Mouse (Mus musculus) midbrain, embryonic 13.5 days (tissue): Measurements from ENCODE around the gene Card19. TPM values are rescaled to one million over a fixed set of nuclear protein-coding genes. Genes with fewer than 3 reads are reported as not detected.

Experiments
- ATAC-seq: fragments of 200-750 bp; cut with Nextera tagmentation; 2 replicates; pipeline ENCODE4 v1.8.0; 2017; ENCODE audit warnings: mild to moderate bottlenecking, moderate TSS enrichment, moderate library complexity
- H3K27ac ChIP-seq: fragments of 300-500 bp; sonication (generic); 2 replicates; pipeline ENCODE4 v1.5.1; 2015; ENCODE audit warnings: inconsistent platforms, mild to moderate bottlenecking, moderate library complexity
- H3K27me3 ChIP-seq: fragments of 300-500 bp; sonication (generic); 2 replicates; pipeline ENCODE4 v1.6.1; 2015; ENCODE audit warnings: mild to moderate bottlenecking, inconsistent platforms
- H3K36me3 ChIP-seq: fragments of 300-500 bp; sonication (generic); 2 replicates; pipeline ENCODE4 v1.6.1; 2015; ENCODE audit warnings: mild to moderate bottlenecking, inconsistent platforms
- H3K4me1 ChIP-seq: fragments of 300-500 bp; sonication (generic); replicated peaks from 2 replicates; pipeline ENCODE4 v1.6.1; 2015; ENCODE audit warnings: inconsistent platforms
- H3K4me2 ChIP-seq: fragments of 300-500 bp; sonication (generic); replicated peaks from 2 replicates; pipeline ENCODE4 v1.6.1; 2015; ENCODE audit warnings: moderate library complexity, mild to moderate bottlenecking, inconsistent platforms
- H3K4me3 ChIP-seq: fragments of 300-500 bp; sonication (generic); replicated peaks from 2 replicates; pipeline ENCODE4 v1.5.1; 2015; ENCODE audit warnings: mild to moderate bottlenecking, inconsistent platforms
- H3K9ac ChIP-seq: fragments of 300-500 bp; sonication (generic); replicated peaks from 2 replicates; pipeline ENCODE4 v1.6.1; 2015; ENCODE audit warnings: mild to moderate bottlenecking, inconsistent platforms
- H3K9me3 ChIP-seq: fragments of 300-500 bp; sonication (generic); 2 replicates; pipeline ENCODE4 v1.6.1; 2016; ENCODE audit warnings: mild to moderate bottlenecking, inconsistent platforms
- WGBS: fragments of 180-500 bp; shearing (Covaris S2); methylation state at CpG from one replicate; pipeline ENCODE4 v1.1.7; 2015; 5-methylcytosine and 5-hydroxymethylcytosine counted together
- polyA plus RNA-seq: library from polyadenylated mRNA; unstranded; fragments of >200 nt; fragmentation: Nextera tagmentation; extraction: Ambion mirVana; gene quantifications from 2 replicates; pipeline ENCODE4 v1.2.1, GENCODE M21; 2015

Card19 gene
- polyA plus RNA-seq, 1 experiment from 2014 or later = 18.9 TPM

GRCm38 (mm10) chr13:49190876-49191672 lies 24.8 kb downstream of the Card19 start:
- Histone ChIP-seq H3K27ac (no peak overlapping the region), H3K27me3 (peaks cover 17% of the 10 kb centered on the region), H3K4me1 (peaks cover 37% of the 10 kb centered on the region), H3K36me3 (no peaks in the 10 kb centered on the region), H3K4me3 (no peak overlapping the region), H3K9ac (peak overlapping the region; percentile 16; the same call in 1 of the 2 replicates), H3K9me3 (no peaks in the 10 kb centered on the region), H3K4me2 (no peak overlapping the region)
- no peak for ATAC-seq
- WGBS = 83% methylated on average over 7 of the region's 7 CpGs

DNA sequence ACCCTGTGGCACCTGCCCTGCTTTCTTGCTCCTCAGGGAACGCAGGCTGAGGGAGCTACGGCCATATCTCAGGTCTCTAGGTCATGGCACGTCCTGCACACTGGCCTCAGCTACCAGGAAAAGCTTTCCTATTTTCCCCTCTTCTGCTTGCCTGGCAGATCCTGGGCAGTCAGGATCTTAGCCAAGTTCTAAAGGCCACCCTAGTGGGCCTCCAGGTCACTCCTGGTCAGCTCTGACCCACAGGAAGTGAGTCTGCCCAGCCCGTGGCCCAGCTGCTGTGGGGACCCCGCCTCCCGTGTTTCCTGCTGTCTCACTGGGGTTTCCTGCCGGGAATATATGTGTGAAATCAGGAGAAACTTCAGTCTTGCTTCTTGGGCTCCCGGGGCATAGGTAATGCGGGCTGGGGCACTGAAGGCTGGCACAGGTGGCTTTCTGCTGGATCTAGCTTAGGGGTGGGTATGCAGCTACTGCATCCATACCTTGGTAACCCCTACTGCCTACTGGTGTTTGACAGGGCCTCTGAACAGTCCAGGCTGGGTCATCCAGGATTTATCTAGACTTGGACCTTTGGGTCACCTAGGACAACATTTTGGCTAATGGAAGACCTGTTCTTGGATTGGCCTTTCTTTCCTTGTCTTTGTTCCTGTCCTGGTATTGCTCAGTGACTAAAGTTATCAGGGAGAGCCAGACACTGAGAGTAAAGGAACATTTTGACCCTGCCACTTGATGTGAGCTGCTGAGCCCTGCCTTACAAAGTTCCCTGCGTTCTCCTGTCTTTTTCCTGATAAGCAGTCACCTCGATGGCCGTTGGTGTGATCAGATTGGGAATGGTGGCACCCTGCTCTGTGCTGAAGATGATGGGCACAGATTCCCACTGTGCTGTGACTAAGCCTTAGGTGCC lies 25.6 kb downstream of the Card19 start:
- Histone ChIP-seq H3K9me3 (no peaks in the 10 kb centered on the region), H3K4me2 (no peak overlapping the region), H3K27me3 (peaks cover 17% of the 10 kb centered on the region), H3K9ac (no peak overlapping the region), H3K4me1 (peaks cover 37% of the 10 kb centered on the region), H3K36me3 (no peaks in the 10 kb centered on the region), H3K4me3 (no peak overlapping the region), H3K27ac (no peak overlapping the region)
- no peak for ATAC-seq
- 87% methylated on average over 12 of the region's 12 CpGs for WGBS

- H3K36me3 ChIP-seq = no peaks in the 10 kb centered on the region
- peaks cover 37% of the 10 kb centered on the region for H3K4me1 ChIP-seq
- WGBS = 53% methylated on average over 2 of the region's 2 CpGs
- H3K9ac ChIP-seq = no peak overlapping the region
- H3K4me2 ChIP-seq = no peak overlapping the region
- peaks cover 21% of the 10 kb centered on the region for H3K27me3 ChIP-seq
- H3K9me3 ChIP-seq = no peaks in the 10 kb centered on the region
- ATAC-seq = no peak
- no peak overlapping the region for H3K4me3 ChIP-seq
- no peak overlapping the region for H3K27ac ChIP-seq
Measured at GRCm38 (mm10) chr13:49188966-49189360, 26.9 kb downstream of the Card19 start.

DNA sequence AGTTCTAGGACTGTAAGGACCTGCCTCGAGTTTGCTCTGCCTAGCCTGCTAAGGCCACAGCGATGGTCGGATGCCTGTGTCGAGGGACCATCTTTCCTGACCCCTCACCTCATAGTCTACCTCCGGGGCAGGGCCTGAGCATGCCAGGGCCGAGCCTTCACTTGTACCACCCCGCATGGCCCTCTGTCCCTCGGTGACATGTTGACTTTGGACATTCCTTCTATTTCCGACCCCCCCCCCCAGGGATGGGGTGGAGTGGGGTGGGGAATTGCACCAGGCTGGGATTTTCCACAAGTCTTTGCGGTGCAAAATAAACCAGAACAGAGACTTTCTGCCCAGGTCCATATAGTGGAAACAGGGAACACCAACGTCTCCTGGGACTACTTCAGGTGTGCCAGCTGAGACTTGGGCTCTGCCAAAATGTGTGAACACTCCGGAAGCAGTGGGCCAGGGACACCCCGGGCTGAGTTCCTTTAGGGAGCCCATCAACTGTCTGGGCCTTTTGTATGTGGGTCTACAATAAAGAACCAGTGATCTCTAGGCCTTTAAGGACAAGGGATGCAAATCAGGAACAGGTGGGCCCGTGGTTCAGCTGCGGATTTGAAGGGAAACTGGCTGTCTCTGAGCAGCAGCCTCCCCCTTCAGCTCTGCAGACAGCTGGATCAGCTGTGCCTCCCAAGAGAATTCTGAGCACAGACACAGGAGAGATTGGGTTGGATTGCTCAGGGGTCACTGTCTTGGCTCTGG lies 27.4 kb downstream of the Card19 start:
- no peaks in the 10 kb centered on the region for H3K9me3 ChIP-seq
- peak overlapping the region; percentile 98 for H3K4me2 ChIP-seq
- H3K4me1 ChIP-seq = peaks cover 37% of the 10 kb centered on the region
- H3K4me3 ChIP-seq = peak overlapping the region; percentile 71
- no peaks in the 10 kb centered on the region for H3K36me3 ChIP-seq
- ATAC-seq = no peak; the same call in 1 of the 2 replicates
- 29% methylated on average over 15 of the region's 15 CpGs for WGBS
- H3K27me3 ChIP-seq = peaks cover 21% of the 10 kb centered on the region
- H3K9ac ChIP-seq = peak overlapping the region; percentile 71; the same call in 1 of the 2 replicates
- H3K27ac ChIP-seq = no peak overlapping the region

DNA sequence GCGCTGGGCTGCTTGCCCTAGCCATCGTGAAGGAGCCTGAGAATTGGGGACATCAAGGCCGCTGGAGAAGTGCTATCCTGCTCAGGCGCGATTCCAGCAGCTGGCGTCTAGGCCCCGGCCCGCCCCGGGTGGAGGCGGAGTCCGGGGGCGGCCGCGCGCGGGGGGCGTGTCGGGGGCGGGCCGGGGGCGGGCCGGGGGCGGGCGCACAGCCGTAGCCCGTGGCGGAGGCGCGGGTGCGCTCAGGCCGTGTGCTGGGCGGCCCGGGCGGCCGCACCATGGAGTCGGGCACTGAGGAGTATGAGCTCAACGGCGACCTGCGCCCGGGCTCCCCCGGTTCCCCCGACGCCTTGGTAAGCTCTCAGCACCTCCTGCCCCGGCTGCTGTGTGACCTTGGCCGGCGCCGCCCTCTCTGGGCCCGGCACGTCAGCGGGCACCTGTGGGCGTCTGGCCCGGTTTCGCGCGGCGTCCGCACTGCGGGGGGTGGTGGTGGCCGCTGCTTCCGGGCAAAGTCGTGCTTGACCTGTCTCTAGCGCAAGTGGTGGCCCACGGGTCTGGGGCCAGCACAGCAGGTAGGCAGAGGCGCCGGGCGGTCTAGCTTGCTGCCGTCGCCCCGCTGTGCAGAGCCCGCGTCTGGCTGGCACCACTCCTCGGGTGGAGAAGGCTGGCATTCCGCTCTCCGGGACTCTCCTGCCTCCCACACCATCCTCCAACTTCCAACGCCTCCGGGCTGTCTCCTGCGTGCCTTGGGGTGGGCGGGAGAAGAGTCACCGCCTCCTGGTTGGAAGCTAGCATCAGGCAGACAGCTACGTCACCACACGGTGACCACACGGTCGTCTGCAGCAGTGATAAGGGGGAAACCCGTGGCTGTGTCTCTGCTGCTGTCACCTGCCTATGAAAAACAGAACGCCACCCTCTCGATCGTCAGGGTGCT lies 28.3 kb downstream of the Card19 start, which contains the start of gene Ninj1:
Ninj1 (plus strand) TSS at position 198 of the 931 bp plus-strand sequence.
- Histone ChIP-seq H3K4me2 (peak within 1 kb of the TSS; percentile 98), H3K4me3 (peak within 1 kb of the TSS; percentile 71), H3K4me1 (peaks cover 37% of the 10 kb centered on the region), H3K9ac (peak within 1 kb of the TSS; percentile 71), H3K27ac (peak within 1 kb of the TSS; percentile 4; the same call in 1 of the 2 replicates), H3K9me3 (no peaks in the 10 kb centered on the region), H3K27me3 (peaks cover 21% of the 10 kb centered on the region), H3K36me3 (no peaks in the 10 kb centered on the region)
- ATAC-seq = peak; percentile 91
- WGBS = under 1% methylated on average over 85 of the region's 87 CpGs

- H3K4me1 ChIP-seq = peaks cover 33% of the 10 kb centered on the region
- ATAC-seq = peak; percentile 9
- H3K27me3 ChIP-seq = peaks cover 21% of the 10 kb centered on the region
- H3K27ac ChIP-seq = peak overlapping the region; percentile 4; the same call in 1 of the 2 replicates
- peak overlapping the region; percentile 71 for H3K4me3 ChIP-seq
- peak overlapping the region; percentile 71 for H3K9ac ChIP-seq
- 16% methylated on average over 11 of the region's 11 CpGs for WGBS
- no peaks in the 10 kb centered on the region for H3K36me3 ChIP-seq
- H3K9me3 ChIP-seq = no peaks in the 10 kb centered on the region
- H3K4me2 ChIP-seq = peak overlapping the region; percentile 98
Measured at GRCm38 (mm10) chr13:49186798-49187287, 29.0 kb downstream of the Card19 start.

GRCm38 (mm10) chr13:49183646-49184045 lies 32.2 kb downstream of the Card19 start:
- WGBS = 70% methylated on average over 5 of the region's 5 CpGs
- Histone ChIP-seq H3K27ac (no peak overlapping the region), H3K4me1 (peaks cover 25% of the 10 kb centered on the region), H3K4me3 (no peak overlapping the region), H3K9ac (no peak overlapping the region), H3K9me3 (no peaks in the 10 kb centered on the region), H3K4me2 (no peak overlapping the region), H3K36me3 (no peaks in the 10 kb centered on the region), H3K27me3 (peaks cover 17% of the 10 kb centered on the region)
- no peak for ATAC-seq

DNA sequence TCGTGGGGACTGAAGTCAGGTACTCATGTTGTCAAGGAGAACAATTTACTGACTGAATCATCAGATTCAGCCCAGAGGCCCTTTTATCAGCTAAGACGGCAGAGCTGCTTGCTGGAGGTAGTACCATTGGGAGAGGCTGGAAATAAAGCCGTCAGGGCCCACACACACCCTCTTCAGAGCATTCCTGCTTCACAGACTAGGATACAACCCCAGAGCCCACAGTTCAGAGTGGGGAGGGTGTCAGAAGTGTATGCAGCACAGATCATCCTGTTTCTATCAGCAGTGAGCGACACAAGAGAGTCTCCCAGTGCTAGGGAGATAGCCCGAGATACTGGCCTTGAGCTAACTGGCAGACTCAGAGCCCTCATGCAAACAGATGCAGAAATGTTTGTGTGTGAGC lies 32.7 kb downstream of the Card19 start:
- no peak overlapping the region for H3K4me2 ChIP-seq
- H3K9ac ChIP-seq = no peak overlapping the region
- H3K27me3 ChIP-seq = peaks cover 12% of the 10 kb centered on the region
- WGBS = 46% methylated on average over 5 of the region's 5 CpGs
- H3K4me1 ChIP-seq = peaks cover 20% of the 10 kb centered on the region
- H3K27ac ChIP-seq = no peak overlapping the region
- no peak overlapping the region for H3K4me3 ChIP-seq
- no peaks in the 10 kb centered on the region for H3K36me3 ChIP-seq
- H3K9me3 ChIP-seq = no peaks in the 10 kb centered on the region
- ATAC-seq = no peak

- H3K9ac ChIP-seq = no peak overlapping the region
- H3K4me1 ChIP-seq = peaks cover 6% of the 10 kb centered on the region; the same call in 1 of the 2 replicates
- H3K4me3 ChIP-seq = no peak overlapping the region
- peaks cover 7% of the 10 kb centered on the region; the same call in 1 of the 2 replicates for H3K27me3 ChIP-seq
- ATAC-seq = no peak
- no peaks in the 10 kb centered on the region for H3K36me3 ChIP-seq
- H3K9me3 ChIP-seq = no peaks in the 10 kb centered on the region
- H3K27ac ChIP-seq = no peak overlapping the region
- H3K4me2 ChIP-seq = no peak overlapping the region
- 90% methylated on average over 3 of the region's 3 CpGs for WGBS
Measured at GRCm38 (mm10) chr13:49181411-49181984, 34.3 kb downstream of the Card19 start.

- no peak overlapping the region for H3K9ac ChIP-seq
- 65% methylated on average over 1 of the region's 1 CpGs for WGBS
- 0 out of 2 replicates have a peak, but pooled peaks cover 5% of the 10 kb centered on the region for H3K4me1 ChIP-seq
- no peaks in the 10 kb centered on the region for H3K36me3 ChIP-seq
- H3K27ac ChIP-seq = no peak overlapping the region
- no peak for ATAC-seq
- no peak overlapping the region for H3K4me2 ChIP-seq
- H3K4me3 ChIP-seq = no peak overlapping the region
- no peaks in the 10 kb centered on the region for H3K9me3 ChIP-seq
- peaks cover 3% of the 10 kb centered on the region; the same call in 1 of the 2 replicates for H3K27me3 ChIP-seq
Measured at GRCm38 (mm10) chr13:49180691-49181090, 35.1 kb downstream of the Card19 start.
